Mouse (Mus musculus) left cerebral cortex, postnatal 4 days (tissue): Measurements from ENCODE around the gene Stx7. TPM values are rescaled to one million over a fixed set of nuclear protein-coding genes. Genes with fewer than 3 reads are reported as not detected.

ENCODE experiments used
- DNase-seq: peaks from one replicate; pipeline ENCODE4 v3.0.0-alpha.2; 2022
- intact Hi-C: fragments of 180-260 bp; cut with DNase I; formaldehyde crosslinking; loops from one replicate; pipeline ENCODE4 v1.15.1; 2025
- total RNA-seq, 2 experiments: library from RNA; stranded (reverse); gene quantifications; 2 replicates each; pipeline ENCODE4 v1.2.3; 2021

Stx7 gene
- total RNA-seq, 2 experiments from 2014 or later, result 258 to 263 TPM

DNA sequence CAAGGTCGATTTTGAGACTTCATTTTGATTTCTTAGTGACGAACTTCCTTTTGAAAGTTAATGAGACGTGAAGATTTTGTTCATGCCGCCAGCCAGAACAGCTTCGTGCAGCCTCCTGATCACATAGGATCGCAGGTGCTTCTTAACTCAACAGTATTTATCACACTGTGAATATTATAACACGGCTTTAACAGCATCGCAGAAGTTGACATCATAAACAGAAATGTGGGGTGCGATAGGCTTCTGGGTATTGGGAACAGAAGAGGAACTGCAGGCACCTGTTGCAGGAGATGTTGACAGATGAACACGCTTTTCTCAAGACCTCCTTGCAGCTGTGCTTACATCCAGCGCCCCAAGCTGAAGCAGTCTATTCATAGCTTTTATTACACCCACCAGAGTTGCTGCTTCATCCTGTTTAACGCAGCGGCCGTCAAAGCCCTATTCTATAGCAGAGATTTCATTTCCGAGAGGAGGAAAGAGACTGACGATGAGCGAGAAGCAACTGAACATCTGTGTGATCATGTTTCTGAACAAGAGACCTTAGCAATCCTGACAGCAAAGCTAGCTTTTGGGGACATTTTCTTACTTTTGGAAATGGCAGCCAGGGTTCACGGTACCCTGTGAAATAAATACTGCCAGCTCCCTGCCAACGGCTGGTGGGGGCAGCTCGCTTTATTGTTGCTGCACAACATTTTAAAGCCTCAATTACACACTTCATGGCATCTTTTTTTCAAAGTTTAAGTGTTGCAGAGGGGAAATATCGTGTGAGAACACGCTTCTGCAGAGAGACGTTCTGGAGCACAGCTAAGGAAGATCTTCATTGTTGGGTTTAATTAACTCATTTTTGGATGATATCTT, 86.6 kb downstream of the Stx7 start:
- intact Hi-C loops, result no loop called here
- no peak for DNase-seq

Other genes starting within 250 kb of the Stx7 start
- gene Taar1, start 228.9 kb upstream of the Stx7 start, total RNA-seq, result not detected
- not detected for gene Taar2, start 210.7 kb upstream of the Stx7 start, total RNA-seq
- gene Taar3, start 199.7 kb upstream of the Stx7 start, total RNA-seq, result not detected
- gene Taar4, start 188.8 kb upstream of the Stx7 start, total RNA-seq, result not detected
- not detected for gene Taar5, start 178.6 kb upstream of the Stx7 start, total RNA-seq
- not detected for gene Taar6, start 163.7 kb upstream of the Stx7 start, total RNA-seq
- gene Taar7a, start 155.8 kb upstream of the Stx7 start, total RNA-seq, result not detected
- gene Taar7b, start 149.4 kb upstream of the Stx7 start, total RNA-seq, result not detected
- gene Taar7d, start 122.1 kb upstream of the Stx7 start, total RNA-seq, result not detected
- gene Taar7e, start 111.7 kb upstream of the Stx7 start, total RNA-seq, result not detected
- not detected for gene Taar7f, start 99.8 kb upstream of the Stx7 start, total RNA-seq
- not detected for gene Taar8a, start 72.8 kb upstream of the Stx7 start, total RNA-seq
- gene Taar8b, start 57.0 kb upstream of the Stx7 start, total RNA-seq, result not detected
- gene Taar8c, start 47.4 kb upstream of the Stx7 start, total RNA-seq, result not detected
- not detected for gene Taar9, start 39.8 kb upstream of the Stx7 start, total RNA-seq
- gene Moxd1, start 74.2 kb downstream of the Stx7 start, total RNA-seq, result 1 to 10 TPM; 4.3 to 5.1 TPM